Mouse (Mus musculus): ENCODE data around the gene Gsto1. TPM values are rescaled to one million over a fixed set of nuclear protein-coding genes. Genes with fewer than 3 reads are reported as not detected.

The Gsto1 gene
- 460 TPM for polyA plus RNA-seq (2014; fragmentation: Illumina TruSeq; extraction: RNeasy Lipid Tissue Mini Kit (QIAGEN cat#74804); ENCODE audit: low read depth, low replicate concordance)

GRCm38 (mm10) chr19:47854796-47855783 is at the start of gene Gsto1:
Gsto1 (plus strand) TSS chr19:47854970.

GRCm38 (mm10) chr19:47865353-47865947 is 10.7 kb downstream of the Gsto1 start, which contains the start of gene Gsto2:
Gsto2 (plus strand) TSS chr19:47865534.

Other genes starting within 250 kb of the Gsto1 start
- not detected for gene Col17a1, start 162.9 kb upstream of the Gsto1 start, polyA plus RNA-seq (2014; fragmentation: Illumina TruSeq; extraction: RNeasy Lipid Tissue Mini Kit (QIAGEN cat#74804); ENCODE audit: low read depth, low replicate concordance)
- 203 TPM for gene Sfr1, start 123.3 kb upstream of the Gsto1 start, polyA plus RNA-seq (2014; fragmentation: Illumina TruSeq; extraction: RNeasy Lipid Tissue Mini Kit (QIAGEN cat#74804); ENCODE audit: low read depth, low replicate concordance)
- gene Gsto2, start 10.6 kb downstream of the Gsto1 start, polyA plus RNA-seq (2014; fragmentation: Illumina TruSeq; extraction: RNeasy Lipid Tissue Mini Kit (QIAGEN cat#74804); ENCODE audit: low read depth, low replicate concordance) = not detected
- gene Cfap43, start 64.3 kb downstream of the Gsto1 start, polyA plus RNA-seq (2014; fragmentation: Illumina TruSeq; extraction: RNeasy Lipid Tissue Mini Kit (QIAGEN cat#74804); ENCODE audit: low read depth, low replicate concordance) = 0.32 TPM
- 0.16 TPM for gene Itprip, start 64.3 kb downstream of the Gsto1 start, polyA plus RNA-seq (2014; fragmentation: Illumina TruSeq; extraction: RNeasy Lipid Tissue Mini Kit (QIAGEN cat#74804); ENCODE audit: low read depth, low replicate concordance)
- not detected for gene Cfap58, start 82.7 kb downstream of the Gsto1 start, polyA plus RNA-seq (2014; fragmentation: Illumina TruSeq; extraction: RNeasy Lipid Tissue Mini Kit (QIAGEN cat#74804); ENCODE audit: low read depth, low replicate concordance)

Measured in sigmoid colon, adult 10 weeks (tissue).